Mouse (Mus musculus) CD4-positive naive resting alpha-beta T cell, adult 57 days (primary cell): ENCODE results near the gene Olfr403. TPM values are rescaled to one million over a fixed set of nuclear protein-coding genes. Genes with fewer than 3 reads are reported as not detected.

Experiments
- total RNA-seq: library from RNA; stranded (reverse); gene quantifications from one replicate; pipeline ENCODE4 v1.2.4, GENCODE M21; 2023

The Olfr403 gene
- total RNA-seq: not detected

DNA sequence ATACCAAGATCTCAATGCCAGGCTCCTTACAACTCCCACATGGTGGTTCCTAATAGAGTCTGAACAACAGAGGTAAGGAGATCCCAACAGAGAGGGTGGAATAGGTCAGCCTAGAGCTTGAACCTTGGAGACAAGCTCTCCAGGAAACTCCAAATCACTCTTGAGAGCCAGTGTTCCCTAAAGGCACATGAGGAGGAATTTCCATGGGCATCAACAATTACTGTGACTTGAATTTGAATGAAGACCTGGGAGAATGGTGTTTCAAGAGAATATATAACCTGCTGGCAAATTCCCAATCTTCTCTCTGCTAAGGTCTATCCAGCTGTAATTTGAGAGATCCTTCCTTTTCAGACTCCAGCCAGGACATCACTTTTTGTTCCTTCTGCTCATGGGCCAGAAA, at the start of gene Olfr403:
Gene Olfr403 (plus strand): TSS at position 301 of the 400 bp plus-strand sequence.

DNA sequence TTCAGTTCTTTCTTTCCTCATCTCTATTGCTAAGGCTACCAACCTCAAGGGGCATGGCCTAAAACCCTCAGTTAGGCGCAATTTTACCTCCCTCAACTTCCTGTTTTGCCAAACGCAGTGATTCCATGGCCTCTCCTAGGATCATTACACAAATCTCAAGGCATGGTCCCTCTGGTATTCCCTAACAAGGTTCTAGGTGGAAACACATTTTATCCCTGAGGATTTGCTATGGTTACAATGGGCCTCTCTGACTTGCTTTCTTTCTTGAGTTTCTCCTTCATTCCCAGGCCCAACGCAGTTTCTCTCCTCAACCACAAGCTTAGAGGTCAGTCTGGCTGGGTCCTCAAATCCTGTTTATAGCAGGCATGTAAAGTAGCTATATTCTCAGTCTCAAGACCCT, 32.8 kb upstream of the Olfr403 start, which contains the start of gene Olfr402:
Gene Olfr402 (plus strand): TSS at position 301 of the 400 bp plus-strand sequence.

DNA sequence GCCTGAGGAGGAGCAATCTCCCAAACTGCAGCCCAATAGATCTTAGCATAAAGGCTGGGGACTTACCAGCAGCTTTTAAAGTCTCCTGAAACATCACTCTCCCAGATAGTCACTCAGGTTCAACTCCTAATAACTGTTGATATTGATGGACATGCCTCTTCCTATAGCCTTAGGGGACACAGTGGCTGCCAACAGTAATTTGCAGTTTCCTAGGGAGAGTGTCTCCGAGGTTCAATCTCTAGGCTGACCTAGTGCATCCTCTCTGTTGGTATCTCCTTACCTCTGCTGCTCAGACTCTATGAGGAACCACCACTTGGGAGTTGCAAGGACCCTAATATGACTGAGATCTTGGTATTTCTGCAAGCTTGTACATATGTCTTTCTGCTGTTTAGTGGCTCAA, 25.2 kb downstream of the Olfr403 start, which contains the start of gene Olfr43:
Gene Olfr43 (minus strand): TSS at position 101 of the 400 bp plus-strand sequence.

Other genes with a start within 250 kb of the Olfr403 start
- not detected for gene Olfr23, start 249.6 kb upstream of the Olfr403 start, total RNA-seq
- not detected for gene Olfr397, start 225.4 kb upstream of the Olfr403 start, total RNA-seq
- gene Olfr398, start 195.8 kb upstream of the Olfr403 start, total RNA-seq: not detected
- gene Olfr139, start 129.7 kb upstream of the Olfr403 start, total RNA-seq: not detected
- not detected for gene Olfr399, start 129.6 kb upstream of the Olfr403 start, total RNA-seq
- gene Zfp616, start 116.3 kb upstream of the Olfr403 start, total RNA-seq: not detected
- not detected for gene Olfr401, start 72.5 kb upstream of the Olfr403 start, total RNA-seq
- gene Olfr402, start 32.7 kb upstream of the Olfr403 start, total RNA-seq: not detected
- not detected for gene Olfr43, start 25.1 kb downstream of the Olfr403 start, total RNA-seq
- not detected for gene Olfr406, start 73.6 kb downstream of the Olfr403 start, total RNA-seq
- gene Olfr59, start 97.5 kb downstream of the Olfr403 start, total RNA-seq: not detected
- gene Olfr410, start 151.8 kb downstream of the Olfr403 start, total RNA-seq: not detected
- not detected for gene Olfr411, start 166.4 kb downstream of the Olfr403 start, total RNA-seq
- not detected for gene Olfr412, start 175.8 kb downstream of the Olfr403 start, total RNA-seq